Mouse (Mus musculus): Measurements from ENCODE around the gene Igfbp6.

GRCm38 (mm10) chr15:102149561-102149960, 5.4 kb downstream of the Igfbp6 start:
- TF ChIP-seq CTCF (IDR thresholded peaks at IDR 0.05; ENCODE audit: low read depth, low read length) (no peak), TAL1 (conservative IDR thresholded peaks at IDR 0.05; ENCODE audit: low read depth, low read length) (no peak)

Data from G1E (cell line).